Mouse (Mus musculus) CH12.LX (cell line): ENCODE measurements at regions not wholly inside any gene's neighbourhood (a gene's known extent, or its start where the extent isn't known, plus 50 kb on each side); places are given as distances from the start of the nearest gene placed in this dataset.

Experiments used
- DNase-seq: peaks from one replicate; pipeline ENCODE4 v3.0.0-alpha.2; 2013; ENCODE audit errors: extremely low read depth
- H3K27ac ChIP-seq: 2 replicates; pipeline ENCODE4 v1.5.1; 2012; ENCODE audit warnings: low read depth, mild to moderate bottlenecking, control low read depth, moderate library complexity; ENCODE audit not compliant: insufficient read depth
- H3K27me3 ChIP-seq: replicated peaks from 2 replicates; pipeline ENCODE3; 2012; ENCODE audit warnings: inconsistent platforms
- H3K36me3 ChIP-seq, 2 experiments: replicated peaks in 1 of 2; 2 replicates each; pipeline versions ENCODE3 to v1.6.1; 2012; ENCODE audit warnings: inconsistent platforms in 1 of 2, low read length in 1 of 2, mild to moderate bottlenecking in 1 of 2, mixed read lengths in 1 of 2, moderate library complexity in 1 of 2; ENCODE audit not compliant: control insufficient read depth in 1 of 2, insufficient read depth in 1 of 2
- H3K4me1 ChIP-seq, 2 experiments: 2 replicates each; pipeline ENCODE4 v1.6.1; 2012; ENCODE audit warnings: inconsistent platforms in 1 of 2, moderate library complexity in 1 of 2; ENCODE audit not compliant: insufficient read depth in 2 of 2, control insufficient read depth in 1 of 2
- H3K4me2 ChIP-seq: 2 replicates; pipeline ENCODE4 v1.6.1; 2012; ENCODE audit warnings: low read depth, mild to moderate bottlenecking, control low read depth; ENCODE audit not compliant: poor library complexity, insufficient read depth, severe bottlenecking
- H3K4me3 ChIP-seq, 3 experiments: fragments of 150-350 bp in 1 of 3; sonication (generic) in 1 of 3; replicated peaks in 1 of 3; 2 replicates each; pipeline versions ENCODE3 to v1.5.1; 2011 to 2012; ENCODE audit warnings: low read depth in 2 of 3, low read length in 2 of 3, mild to moderate bottlenecking in 2 of 3, moderate library complexity in 2 of 3, control low read depth in 1 of 3, improper control_type of control experiment in 1 of 3, inconsistent platforms in 1 of 3, mixed read lengths in 1 of 3; ENCODE audit not compliant: poor library complexity in 1 of 3
- H3K79me2 ChIP-seq: replicated peaks from 2 replicates; pipeline ENCODE4 v1.6.1; 2012; ENCODE audit warnings: mild to moderate bottlenecking, moderate library complexity; ENCODE audit not compliant: control insufficient read depth, poor library complexity, insufficient read depth, severe bottlenecking; ENCODE audit errors: extremely low read depth
- H3K9ac ChIP-seq: 2 replicates; pipeline ENCODE4 v1.6.1; 2012; ENCODE audit warnings: low read depth, mild to moderate bottlenecking, control low read depth, moderate library complexity; ENCODE audit not compliant: insufficient read depth
- H3K9me3 ChIP-seq: replicated peaks from 2 replicates; pipeline ENCODE3; 2012; ENCODE audit warnings: low read length, inconsistent platforms, mixed read lengths
- BHLHE40 ChIP-seq: IDR thresholded peaks from 2 replicates; pipeline ENCODE4 v1.6.1; 2011; ENCODE audit warnings: mild to moderate bottlenecking, low read depth, low read length, improper control_type of control experiment
- CHD1 ChIP-seq: IDR thresholded peaks from 2 replicates; pipeline ENCODE4 v1.6.1; 2012; ENCODE audit warnings: low read depth, low read length, improper control_type of control experiment, inconsistent platforms
- CHD2 ChIP-seq: IDR thresholded peaks from 2 replicates; pipeline ENCODE4 v1.6.1; 2011; ENCODE audit warnings: low read length, improper control_type of control experiment
- CTCF ChIP-seq, 2 experiments: IDR thresholded peaks in 1 of 2; conservative IDR thresholded peaks in 1 of 2; 2 replicates each; pipeline ENCODE4 v1.5.1; 2011 to 2012; ENCODE audit warnings: low read depth in 2 of 2, low read length in 2 of 2, improper control_type of control experiment in 1 of 2, inconsistent platforms in 1 of 2, mild to moderate bottlenecking in 1 of 2, moderate library complexity in 1 of 2
- ELF1 ChIP-seq: IDR thresholded peaks from 2 replicates; pipeline ENCODE4 v1.6.1; 2014; ENCODE audit warnings: low read depth, mild to moderate bottlenecking, inconsistent platforms, low read length, improper control_type of control experiment
- GABPA ChIP-seq: IDR thresholded peaks from 2 replicates; pipeline ENCODE4 v1.6.1; 2012; ENCODE audit warnings: low read depth, low read length, improper control_type of control experiment, inconsistent platforms; ENCODE audit not compliant: insufficient replicate concordance
- JUN ChIP-seq: IDR thresholded peaks from 2 replicates; pipeline ENCODE4 v1.6.1; 2011; ENCODE audit warnings: low read depth, mild to moderate bottlenecking, low read length, improper control_type of control experiment, moderate library complexity; ENCODE audit not compliant: insufficient read depth
- JUND ChIP-seq: conservative IDR thresholded peaks from 2 replicates; pipeline ENCODE4 v1.6.1; 2011; ENCODE audit warnings: low read depth, low read length, improper control_type of control experiment
- KAT2A ChIP-seq: IDR thresholded peaks from 2 replicates; pipeline ENCODE4 v1.6.1; 2012; ENCODE audit warnings: low read length, improper control_type of control experiment, inconsistent platforms; ENCODE audit not compliant: insufficient replicate concordance
- MAFK ChIP-seq: IDR thresholded peaks from 2 replicates; pipeline ENCODE4 v1.6.1; 2011; ENCODE audit warnings: low read length, improper control_type of control experiment; ENCODE audit not compliant: insufficient replicate concordance
- MAZ ChIP-seq: IDR thresholded peaks from 2 replicates; pipeline ENCODE4 v1.6.1; 2012; ENCODE audit warnings: low read depth, mild to moderate bottlenecking, inconsistent platforms, low read length, improper control_type of control experiment, moderate library complexity
- MEF2A ChIP-seq: IDR thresholded peaks from 2 replicates; pipeline ENCODE4 v1.6.1; 2014; ENCODE audit warnings: low read depth, mild to moderate bottlenecking, inconsistent platforms, low read length, improper control_type of control experiment, borderline replicate concordance
- NELFE ChIP-seq: IDR thresholded peaks from 2 replicates; pipeline ENCODE4 v1.6.1; 2011; ENCODE audit warnings: low read depth, low read length, improper control_type of control experiment
- NRF1 ChIP-seq: IDR thresholded peaks from 2 replicates; pipeline ENCODE4 v1.6.1; 2014; ENCODE audit warnings: low read depth, mild to moderate bottlenecking, inconsistent platforms, low read length, improper control_type of control experiment, moderate library complexity
- PAX5 ChIP-seq: IDR thresholded peaks from 2 replicates; pipeline ENCODE4 v1.6.1; 2012; ENCODE audit warnings: low read length, inconsistent platforms, mixed read lengths
- SMC3 ChIP-seq: IDR thresholded peaks from 2 replicates; pipeline ENCODE4 v1.6.1; 2011; ENCODE audit warnings: low read depth, low read length, improper control_type of control experiment
- TBP ChIP-seq: conservative IDR thresholded peaks from 2 replicates; pipeline ENCODE4 v1.6.1; 2011; ENCODE audit warnings: low read depth, low read length, improper control_type of control experiment
- TCF12 ChIP-seq: IDR thresholded peaks from 2 replicates; pipeline ENCODE4 v1.6.1; 2014; ENCODE audit warnings: low read depth, mild to moderate bottlenecking, inconsistent platforms, low read length, improper control_type of control experiment
- UBTF ChIP-seq: IDR thresholded peaks from 2 replicates; pipeline ENCODE4 v1.6.1; 2012; ENCODE audit warnings: low read depth, mild to moderate bottlenecking, inconsistent platforms, low read length, improper control_type of control experiment, moderate library complexity
- USF1 ChIP-seq: IDR thresholded peaks from 2 replicates; pipeline ENCODE4 v1.6.1; 2014; ENCODE audit warnings: low read depth, mild to moderate bottlenecking, inconsistent platforms, low read length, improper control_type of control experiment
- ZMIZ1 ChIP-seq: IDR thresholded peaks from 2 replicates; pipeline ENCODE4 v1.6.1; 2012; ENCODE audit warnings: low read depth, mild to moderate bottlenecking, inconsistent platforms, low read length, improper control_type of control experiment
- dilution Hi-C: fragments of 300-500 bp; cut with MboI; formaldehyde crosslinking; loops from 2 replicates; pipeline ENCODE4 v1.14.3; 2020; ENCODE audit warnings: low sequenced_read_pairs; ENCODE audit not compliant: extremely low pct_unique_long_range_greater_than_20kb, extremely low pct_ligation_motif_present
- in situ Hi-C: fragments of 300-500 bp; cut with MboI; formaldehyde crosslinking; loops from 3 replicates; pipeline ENCODE4 v1.14.3; 2019; ENCODE audit warnings: low sequenced_read_pairs, low pct_ligation_motif_present, low pct_unique_long_range_greater_than_20kb, mixed read lengths

- dilution Hi-C loops = no loop called here
- in situ Hi-C loops = no loop called here
- H3K4me2 ChIP-seq = no peak overlapping the region
- H3K27ac ChIP-seq = no peak overlapping the region
- no peaks in the 10 kb centered on the region for H3K4me1 ChIP-seq
- H3K79me2 ChIP-seq = no peaks in the 10 kb centered on the region
- no peak for DNase-seq
- no peak for TF ChIP-seq MAFK
- H3K27me3 ChIP-seq = no peaks in the 10 kb centered on the region
- no peaks in the 10 kb centered on the region for H3K9me3 ChIP-seq
- no peak overlapping the region for H3K9ac ChIP-seq
- H3K4me3 ChIP-seq = no peak overlapping the region
- peaks cover 0 to 11% of the 10 kb centered on the region in 2 experiments for H3K36me3 ChIP-seq
Measured at GRCm38 (mm10) chr1:161601167-161601566, 106.7 kb downstream of the Tnfsf18 start.

GRCm38 (mm10) chr1:161598167-161598566, 103.7 kb downstream of the Tnfsf18 start:
- no peaks in the 10 kb centered on the region for H3K27me3 ChIP-seq
- peaks cover 0 to 9% of the 10 kb centered on the region in 2 experiments; a peak in 2 of 4 replicates for H3K4me1 ChIP-seq
- H3K9ac ChIP-seq = no peak overlapping the region
- no peaks in the 10 kb centered on the region for H3K9me3 ChIP-seq
- peaks cover 0 to 11% of the 10 kb centered on the region in 2 experiments for H3K36me3 ChIP-seq
- H3K27ac ChIP-seq = no peak overlapping the region
- no peaks in the 10 kb centered on the region for H3K79me2 ChIP-seq
- TF ChIP-seq MAZ = no peak
- no peak for TF ChIP-seq PAX5
- no peak for TF ChIP-seq KAT2A
- TF ChIP-seq USF1 = no peak
- TF ChIP-seq SMC3 = no peak
- TF ChIP-seq CTCF (conservative IDR thresholded peaks at IDR 0.05 in 1 of 2, IDR thresholded peaks at IDR 0.05 in 1 of 2; ENCODE audit: low read depth in 2 of 2, low read length in 2 of 2) = no peak
- no peak for TF ChIP-seq GABPA
- TF ChIP-seq NRF1 = no peak
- no peak for TF ChIP-seq ELF1
- TF ChIP-seq TBP = no peak
- no peak for TF ChIP-seq ZMIZ1
- TF ChIP-seq JUN = no peak
- TF ChIP-seq CHD1 = no peak
- TF ChIP-seq TCF12 = no peak
- TF ChIP-seq CHD2 = no peak
- no peak for TF ChIP-seq JUND
- TF ChIP-seq UBTF = no peak
- no peak for TF ChIP-seq NELFE
- TF ChIP-seq MEF2A = no peak
- no peak for TF ChIP-seq BHLHE40
- DNase-seq = no peak
- no peak overlapping the region for H3K4me3 ChIP-seq
- in situ Hi-C loops = no loop called here
- H3K4me2 ChIP-seq = no peak overlapping the region
- dilution Hi-C loops = no loop called here
